Mouse (Mus musculus) pancreas, adult 10 weeks (tissue): Measurements from ENCODE around the gene Hist2h2ac. TPM values are rescaled to one million over a fixed set of nuclear protein-coding genes. Genes with fewer than 3 reads are reported as not detected.

Experiments used
- polyA plus RNA-seq: library from polyadenylated mRNA; stranded (reverse); fragments of 350-450 nt; fragmentation: Illumina TruSeq; extraction: RNeasy Lipid Tissue Mini Kit (QIAGEN cat#74804); gene quantifications from one replicate; pipeline ENCODE4 v1.2.3, GENCODE M21; 2015; ENCODE audit warnings: low read depth, low replicate concordance; ENCODE audit not compliant: insufficient read depth

The Hist2h2ac gene
- not detected for polyA plus RNA-seq

DNA sequence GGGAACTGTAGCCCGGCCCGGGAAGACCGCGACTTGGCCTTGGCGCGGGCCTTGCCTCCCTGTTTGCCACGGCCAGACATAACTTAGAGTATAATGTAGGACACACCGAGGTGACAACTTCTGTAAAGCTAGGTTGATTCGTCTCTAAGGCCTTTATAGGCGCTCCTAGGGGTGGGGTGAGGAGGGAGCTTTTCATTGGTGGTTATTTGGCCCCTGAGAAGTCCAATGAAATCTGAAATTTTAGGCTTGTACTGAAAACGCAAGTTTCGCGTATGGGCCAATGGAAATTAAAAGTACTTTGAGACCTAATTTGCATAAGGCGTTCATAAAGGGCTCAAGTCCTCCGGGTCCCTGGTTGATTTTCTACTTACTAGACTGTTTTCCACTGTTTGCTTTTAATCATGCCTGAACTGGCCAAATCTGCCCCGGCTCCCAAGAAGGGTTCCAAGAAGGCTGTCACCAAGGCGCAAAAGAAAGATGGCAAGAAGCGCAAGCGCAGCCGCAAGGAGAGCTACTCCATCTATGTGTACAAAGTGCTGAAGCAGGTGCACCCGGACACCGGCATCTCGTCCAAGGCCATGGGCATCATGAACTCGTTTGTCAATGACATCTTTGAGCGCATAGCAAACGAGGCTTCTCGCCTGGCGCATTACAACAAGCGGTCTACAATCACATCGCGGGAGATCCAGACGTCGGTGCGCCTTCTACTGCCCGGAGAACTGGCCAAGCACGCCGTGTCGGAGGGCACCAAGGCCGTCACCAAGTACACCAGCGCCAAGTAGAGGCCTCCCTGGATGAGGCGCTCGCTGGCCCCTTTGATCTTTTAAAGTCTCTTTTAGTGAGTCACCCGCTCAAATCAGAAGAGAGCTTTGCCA is at the start of gene Hist2h2ac, which contains the start of gene Hist2h2be:
Hist2h2ac (minus strand) TSS at position 116 of the 875 bp plus-strand sequence.
Hist2h2be (plus strand) TSS at position 355 of the 875 bp plus-strand sequence.

DNA sequence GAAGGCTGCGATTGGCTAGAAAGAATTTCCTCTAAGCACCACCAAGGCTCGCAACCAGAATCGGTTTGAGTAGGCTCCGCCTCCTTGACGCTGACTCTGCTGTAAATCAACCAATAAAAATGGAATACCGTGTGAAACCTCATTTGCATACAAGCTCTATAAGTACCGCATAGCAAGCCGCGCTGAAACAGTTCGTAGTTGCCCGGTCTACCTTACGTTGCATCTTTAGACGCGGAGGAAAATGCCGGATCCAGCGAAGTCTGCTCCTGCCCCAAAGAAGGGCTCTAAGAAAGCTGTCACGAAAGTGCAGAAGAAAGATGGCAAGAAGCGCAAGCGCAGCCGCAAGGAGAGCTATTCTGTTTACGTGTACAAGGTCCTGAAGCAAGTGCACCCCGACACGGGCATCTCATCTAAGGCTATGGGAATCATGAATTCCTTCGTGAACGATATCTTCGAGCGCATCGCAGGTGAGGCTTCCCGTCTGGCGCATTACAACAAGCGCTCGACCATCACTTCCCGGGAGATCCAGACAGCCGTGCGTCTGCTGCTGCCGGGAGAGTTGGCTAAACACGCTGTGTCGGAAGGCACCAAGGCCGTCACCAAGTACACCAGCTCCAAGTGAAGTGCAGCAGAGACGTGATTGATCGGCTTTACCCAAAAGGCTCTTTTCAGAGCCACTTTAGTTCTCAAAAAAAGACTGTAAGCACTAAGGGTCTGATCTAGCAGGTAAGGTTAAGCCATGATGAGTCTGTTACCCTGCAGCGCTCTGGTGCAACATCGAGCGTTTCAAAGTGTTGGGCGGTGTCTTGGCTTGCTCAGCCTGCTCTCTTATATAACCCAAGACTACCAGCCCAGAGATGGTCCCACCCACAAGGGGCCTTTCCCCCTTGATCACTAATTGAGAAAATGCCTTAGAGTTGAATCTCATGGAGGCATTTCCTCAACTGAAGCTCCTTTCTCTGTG is 49.1 kb upstream of the Hist2h2ac start, which contains the start of gene Hist2h2bb:
Hist2h2bb (plus strand) TSS at position 242 of the 964 bp plus-strand sequence.

DNA sequence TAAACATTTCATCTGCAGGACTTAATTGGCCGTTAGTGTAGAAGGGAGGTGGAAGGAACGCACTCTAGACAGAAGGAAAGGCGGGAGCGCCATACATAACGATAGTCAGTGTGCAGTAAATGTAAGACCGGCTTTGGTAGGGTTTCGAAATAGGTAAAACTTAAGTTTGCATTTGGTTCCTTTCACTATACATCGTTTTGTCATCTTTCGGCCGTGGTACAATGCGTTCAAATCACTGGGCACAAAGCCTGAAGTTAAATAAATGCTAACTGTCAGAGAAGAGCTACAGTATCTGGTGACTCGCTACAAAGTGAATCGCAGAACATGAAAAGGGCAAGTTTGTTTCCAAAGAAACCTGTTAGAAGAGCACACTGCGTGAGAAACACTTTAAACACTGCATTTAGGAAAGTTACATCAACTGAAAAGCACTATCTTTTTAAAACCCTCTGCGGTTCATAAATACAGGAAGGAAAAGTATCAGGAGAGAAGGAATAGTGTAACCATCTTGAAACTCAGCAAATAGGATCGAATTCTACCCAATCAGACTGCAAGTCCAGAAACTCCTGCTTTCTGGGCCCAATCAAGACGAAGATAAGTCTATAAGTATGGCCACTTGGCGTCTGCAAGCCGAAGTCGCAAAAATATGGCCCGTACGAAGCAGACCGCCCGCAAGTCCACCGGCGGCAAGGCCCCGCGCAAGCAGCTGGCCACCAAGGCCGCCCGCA is 47.5 kb upstream of the Hist2h2ac start, which contains the start of gene Hist2h3b:
Hist2h3b (plus strand) TSS at position 604 of the 725 bp plus-strand sequence.

DNA sequence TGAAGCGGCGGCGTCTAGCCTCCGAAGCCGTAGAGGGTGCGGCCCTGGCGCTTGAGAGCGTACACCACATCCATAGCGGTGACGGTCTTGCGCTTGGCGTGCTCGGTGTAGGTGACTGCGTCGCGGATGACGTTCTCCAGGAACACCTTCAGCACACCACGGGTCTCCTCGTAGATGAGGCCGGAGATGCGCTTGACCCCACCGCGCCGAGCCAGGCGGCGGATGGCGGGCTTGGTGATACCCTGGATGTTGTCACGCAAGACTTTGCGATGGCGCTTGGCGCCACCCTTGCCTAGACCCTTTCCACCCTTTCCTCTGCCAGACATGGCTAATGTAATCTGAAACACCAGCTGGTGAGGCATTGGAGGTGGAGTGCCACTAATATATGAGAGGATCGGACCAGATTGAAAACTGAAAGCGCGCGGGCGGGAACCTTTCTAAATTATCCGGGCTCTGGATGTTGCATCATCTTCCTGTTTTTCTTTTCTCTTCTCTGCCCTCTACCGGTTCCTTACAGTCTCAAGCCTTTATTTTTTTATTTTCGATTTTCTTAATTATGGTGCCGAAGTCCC is 42.4 kb upstream of the Hist2h2ac start, which contains the start of gene Hist2h4:
Hist2h4 (minus strand) TSS at position 333 of the 572 bp plus-strand sequence.

DNA sequence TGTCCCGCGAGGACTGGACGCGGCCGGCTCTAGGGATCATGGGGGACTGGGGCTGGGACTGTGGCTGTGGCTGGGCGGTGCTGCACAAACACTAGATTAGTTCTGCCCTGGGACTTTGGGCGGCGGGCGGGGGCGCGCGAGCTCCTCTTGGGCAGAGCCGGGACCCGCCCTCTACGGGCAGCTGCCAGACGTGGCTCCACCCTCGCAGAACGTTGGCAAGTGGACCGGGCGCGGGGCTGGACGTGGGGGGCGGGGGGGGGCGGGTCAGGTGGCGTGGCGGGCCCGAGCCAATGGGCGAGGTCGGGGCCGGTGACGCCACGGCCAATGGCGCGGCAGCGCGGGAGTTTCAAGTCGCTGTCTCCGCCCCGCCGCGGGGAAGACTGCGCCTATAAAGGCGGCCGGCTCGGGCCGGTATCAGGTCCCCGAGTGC is 25.8 kb upstream of the Hist2h2ac start, which contains the start of gene Hist2h3c1:
Hist2h3c1 (plus strand) TSS at position 259 of the 430 bp plus-strand sequence.

DNA sequence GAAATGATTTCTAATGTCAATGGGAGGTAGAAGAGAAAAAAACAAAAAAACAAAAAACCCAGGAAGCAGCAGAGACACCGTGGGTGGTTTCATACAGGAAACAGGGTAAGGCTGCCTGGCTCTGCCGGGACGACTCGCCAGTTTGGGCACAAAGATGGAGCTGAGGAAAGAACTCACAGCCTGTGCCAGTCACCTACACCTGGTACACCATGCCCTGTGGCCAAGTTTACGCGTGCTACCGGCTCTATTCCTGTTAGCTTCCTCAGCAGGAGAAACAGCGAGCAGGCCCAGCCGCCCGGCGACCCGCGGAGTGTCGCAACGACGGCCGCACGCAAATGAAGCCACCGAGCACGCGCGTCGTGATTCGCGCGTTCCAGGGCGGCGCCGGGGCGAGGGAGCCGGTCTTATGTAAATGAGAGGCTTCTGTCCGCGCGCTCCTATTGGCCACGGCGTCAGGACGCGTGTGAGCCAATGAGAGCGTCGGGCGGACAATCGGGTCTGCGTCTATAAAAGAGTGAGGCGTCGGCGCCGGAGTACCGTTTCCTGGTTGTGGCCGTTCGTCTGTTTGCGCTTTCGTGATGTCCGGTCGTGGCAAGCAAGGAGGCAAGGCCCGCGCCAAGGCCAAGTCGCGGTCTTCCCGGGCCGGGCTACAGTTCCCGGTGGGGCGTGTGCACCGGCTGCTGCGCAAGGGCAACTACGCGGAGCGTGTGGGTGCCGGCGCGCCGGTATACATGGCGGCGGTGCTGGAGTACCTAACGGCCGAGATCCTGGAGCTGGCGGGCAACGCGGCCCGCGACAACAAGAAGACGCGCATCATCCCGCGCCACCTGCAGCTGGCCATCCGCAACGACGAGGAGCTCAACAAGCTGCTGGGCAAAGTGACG is 24.6 kb upstream of the Hist2h2ac start, which contains the start of gene Hist2h2aa1:
Hist2h2aa1 (plus strand) TSS at position 495 of the 884 bp plus-strand sequence.

DNA sequence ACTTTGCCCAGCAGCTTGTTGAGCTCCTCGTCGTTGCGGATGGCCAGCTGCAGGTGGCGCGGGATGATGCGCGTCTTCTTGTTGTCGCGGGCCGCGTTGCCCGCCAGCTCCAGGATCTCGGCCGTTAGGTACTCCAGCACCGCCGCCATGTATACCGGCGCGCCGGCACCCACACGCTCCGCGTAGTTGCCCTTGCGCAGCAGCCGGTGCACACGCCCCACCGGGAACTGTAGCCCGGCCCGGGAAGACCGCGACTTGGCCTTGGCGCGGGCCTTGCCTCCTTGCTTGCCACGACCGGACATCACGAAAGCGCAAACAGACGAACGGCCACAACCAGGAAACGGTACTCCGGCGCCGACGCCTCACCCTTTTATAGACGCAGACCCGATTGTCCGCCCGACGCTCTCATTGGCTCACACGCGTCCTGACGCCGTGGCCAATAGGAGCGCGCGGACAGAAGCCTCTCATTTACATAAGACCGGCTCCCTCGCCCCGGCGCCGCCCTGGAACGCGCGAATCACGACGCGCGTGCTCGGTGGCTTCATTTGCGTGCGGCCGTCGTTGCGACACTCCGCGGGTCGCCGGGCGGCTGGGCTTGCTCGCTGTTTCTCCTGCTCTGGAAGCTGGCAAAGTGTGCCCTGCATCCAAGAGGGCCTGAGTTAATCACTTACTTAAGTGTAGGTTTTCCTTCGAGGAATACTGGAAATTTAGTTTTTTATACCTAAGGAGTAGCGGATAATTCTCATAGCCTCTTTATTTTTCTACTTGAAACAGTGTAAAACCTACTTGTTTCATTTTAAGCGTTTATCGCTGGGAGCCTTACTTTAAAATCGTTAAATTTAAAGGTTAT is 19.5 kb upstream of the Hist2h2ac start, which contains the start of gene Hist2h2aa2:
Hist2h2aa2 (minus strand) TSS at position 328 of the 850 bp plus-strand sequence.

DNA sequence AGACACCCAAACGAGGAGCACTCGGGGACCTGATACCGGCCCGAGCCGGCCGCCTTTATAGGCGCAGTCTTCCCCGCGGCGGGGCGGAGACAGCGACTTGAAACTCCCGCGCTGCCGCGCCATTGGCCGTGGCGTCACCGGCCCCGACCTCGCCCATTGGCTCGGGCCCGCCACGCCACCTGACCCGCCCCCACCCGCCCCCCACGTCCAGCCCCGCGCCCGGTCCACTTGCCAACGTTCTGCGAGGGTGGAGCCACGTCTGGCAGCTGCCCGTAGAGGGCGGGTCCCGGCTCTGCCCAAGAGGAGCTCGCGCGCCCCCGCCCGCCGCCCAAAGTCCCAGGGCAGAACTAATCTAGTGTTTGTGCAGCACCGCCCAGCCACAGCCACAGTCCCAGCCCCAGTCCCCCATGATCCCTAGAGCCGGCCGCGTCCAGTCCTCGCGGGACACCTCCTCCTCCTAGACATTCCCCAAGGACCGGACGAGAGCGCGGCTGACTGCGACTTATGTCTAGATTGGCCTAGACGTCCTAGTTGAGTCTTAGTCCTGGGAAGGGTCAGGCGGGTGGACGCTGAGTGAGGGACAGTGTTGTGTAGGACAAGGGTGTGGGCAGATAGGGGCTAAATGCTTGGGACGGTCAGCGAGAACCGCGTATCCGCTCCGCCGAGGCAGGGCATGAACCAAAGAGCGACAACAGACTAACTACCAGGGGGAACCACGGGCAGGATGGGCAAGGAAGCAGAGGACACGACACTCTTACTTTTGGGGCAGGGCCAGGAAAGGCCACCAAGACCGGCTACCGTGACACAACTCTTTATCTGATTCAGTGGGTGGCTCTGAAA is 18.5 kb upstream of the Hist2h2ac start, which contains the start of gene Hist2h3c2:
Hist2h3c2 (minus strand) TSS at position 174 of the 840 bp plus-strand sequence.

DNA sequence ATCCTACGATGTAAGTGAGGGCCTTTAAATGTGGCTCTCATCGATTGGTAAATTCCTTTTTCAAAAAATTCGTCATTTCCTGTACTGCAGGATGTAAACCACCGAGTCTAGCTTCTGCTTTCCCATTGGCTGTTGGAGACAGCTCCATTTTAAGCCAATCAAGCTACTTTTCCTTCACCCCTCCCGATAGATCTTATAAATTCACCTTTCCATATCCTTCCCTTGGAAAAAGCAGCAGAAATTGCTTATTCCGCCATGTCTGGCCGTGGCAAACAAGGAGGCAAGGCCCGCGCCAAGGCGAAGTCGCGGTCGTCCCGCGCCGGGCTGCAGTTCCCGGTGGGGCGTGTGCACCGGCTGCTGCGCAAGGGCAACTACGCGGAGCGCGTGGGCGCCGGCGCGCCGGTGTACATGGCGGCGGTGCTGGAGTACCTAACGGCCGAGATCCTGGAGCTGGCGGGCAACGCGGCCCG is 984 bp downstream of the Hist2h2ac start, which contains the start of the genes Bola1 and Hist2h2ab:
Bola1 (minus strand) TSS at position 49 of the 470 bp plus-strand sequence.
Hist2h2ab (plus strand) TSS at position 205 of the 470 bp plus-strand sequence.

DNA sequence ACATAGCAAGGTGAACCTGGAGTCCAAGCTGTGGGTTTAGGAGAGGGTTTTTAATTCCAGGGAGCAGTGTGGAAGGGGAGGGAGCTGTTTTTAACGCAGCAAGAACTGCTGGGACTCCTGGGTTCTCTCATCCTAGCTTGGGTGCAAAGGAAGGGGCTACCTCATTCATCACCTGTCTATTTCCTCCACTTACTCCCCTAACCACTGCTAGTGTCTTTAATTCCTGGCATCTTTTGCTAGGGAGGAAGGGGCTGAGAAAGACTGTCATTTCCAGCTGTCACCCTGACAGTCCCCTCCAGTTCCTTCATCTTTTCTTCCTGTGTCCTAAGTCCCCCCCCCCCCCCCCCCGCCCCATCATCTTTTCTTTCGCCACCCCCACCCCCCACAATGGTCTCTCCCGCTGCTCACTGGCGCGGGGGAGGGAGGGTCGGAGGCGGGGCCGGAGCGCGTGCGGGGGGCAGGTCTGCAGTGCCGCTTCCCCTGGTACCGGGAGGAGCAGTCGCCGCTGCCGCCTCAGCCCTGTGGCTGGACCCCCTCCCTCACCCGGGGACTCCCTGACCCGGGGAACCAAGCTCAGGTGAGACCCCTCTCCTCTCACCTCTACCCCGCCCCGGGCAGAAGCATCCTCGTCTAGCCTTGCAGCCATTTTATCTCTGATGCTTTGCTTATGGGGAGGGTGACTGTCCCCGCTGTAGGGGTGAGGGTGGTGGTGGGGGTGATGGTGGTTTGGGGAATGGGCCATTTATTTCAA is 39.8 kb downstream of the Hist2h2ac start, which contains the start of gene Sv2a:
Sv2a (plus strand) TSS at position 425 of the 751 bp plus-strand sequence.

DNA sequence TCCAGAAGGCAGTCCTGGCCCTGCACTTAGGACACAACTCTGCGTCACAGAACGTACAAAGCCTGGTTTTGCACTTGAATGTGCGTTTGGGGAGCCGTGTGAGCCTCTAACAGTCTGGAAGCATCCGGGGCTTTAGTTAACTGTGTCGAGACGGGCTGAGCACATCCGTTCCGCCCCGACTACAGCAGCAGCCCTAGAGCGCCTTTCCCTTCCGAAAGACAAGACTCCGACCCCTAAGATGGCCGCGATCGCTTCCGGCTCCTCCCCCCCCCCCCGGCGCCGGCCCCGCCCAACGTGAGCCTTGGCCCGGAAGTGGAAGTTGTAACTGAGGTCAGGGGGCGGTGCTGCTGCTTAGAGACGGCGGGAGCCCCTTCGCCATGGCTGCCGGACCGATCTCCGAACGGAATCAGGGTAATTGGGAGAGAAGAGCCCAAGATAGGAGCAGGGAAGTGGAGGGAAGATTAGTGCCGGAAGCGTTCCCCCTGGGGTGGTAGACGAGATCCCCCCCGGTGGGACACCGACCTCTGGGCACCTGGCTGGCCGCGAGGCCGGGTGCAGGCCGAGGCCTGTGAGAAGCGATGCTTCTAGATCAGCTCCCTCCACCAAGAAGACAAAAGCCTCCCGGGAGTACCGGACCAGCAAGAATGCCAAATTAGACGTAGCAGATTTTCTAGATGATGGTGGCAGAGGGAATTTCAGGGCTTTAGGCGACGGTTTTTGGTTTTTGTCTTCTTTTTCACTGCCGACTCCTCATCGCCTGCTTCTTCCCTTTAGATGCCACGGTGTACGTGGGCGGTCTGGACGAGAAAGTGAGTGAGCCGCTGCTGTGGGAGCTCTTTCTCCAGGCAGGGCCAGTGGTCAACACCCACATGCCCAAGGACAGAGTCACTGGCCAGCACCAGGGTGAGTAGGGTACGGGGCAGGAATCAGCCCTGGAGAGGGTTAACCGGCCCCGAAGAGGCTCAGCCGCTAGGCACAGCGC is 48.2 kb downstream of the Hist2h2ac start, which contains the start of gene Sf3b4:
Sf3b4 (plus strand) TSS at position 136 of the 982 bp plus-strand sequence.

